Mouse (Mus musculus): ENCODE measurements around the gene Olfr205. TPM values are rescaled to one million over a fixed set of nuclear protein-coding genes. Genes with fewer than 3 reads are reported as not detected.
"Not testable (repeated sequence)": the region's sequence is repeated elsewhere in the genome, so short reads cannot be mapped to it uniquely, and the experiment has no call there.

Olfr205 gene
- not detected in 2 replicates for polyA plus RNA-seq (2014; fragmentation: Nextera tagmentation; extraction: Ambion mirVana)

DNA sequence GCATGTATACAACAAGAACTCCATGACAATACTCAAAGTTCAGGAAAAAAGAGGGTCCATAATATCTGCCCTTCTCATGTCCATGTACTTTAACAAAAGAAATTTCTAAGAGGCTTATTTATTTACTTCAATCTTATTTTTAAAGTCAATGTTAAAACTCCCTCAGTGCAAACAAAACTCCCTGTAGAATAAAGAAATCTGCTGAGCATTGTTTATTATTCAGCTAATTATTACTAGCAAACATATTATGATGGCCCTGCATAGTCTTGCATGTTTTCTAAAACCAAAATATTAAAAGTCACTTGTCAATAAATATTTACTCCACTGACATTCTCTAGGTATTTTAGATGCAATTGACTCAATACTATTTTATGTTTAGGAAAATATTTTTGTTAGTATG, at the start of gene Olfr205:
TSS of gene Olfr205 (minus strand) at position 101 of the 400 bp plus-strand sequence.
- Histone ChIP-seq H3K27ac (replicated peaks; ENCODE audit: low read depth, low read length) (no peak within 1 kb of the TSS), H3K9ac (ENCODE audit: low read length) (no peak within 1 kb of the TSS), H3K4me3 (ENCODE audit: low read depth, low read length) (no peak within 1 kb of the TSS), H3K36me3 (ENCODE audit: control insufficient read depth, insufficient read depth, low read length) (no peaks in the 10 kb centered on the region), H3K9me3 (ENCODE audit: control insufficient read depth, low read length) (no peaks in the 10 kb centered on the region), H3K4me2 (ENCODE audit: low read depth, severe bottlenecking) (no peak within 1 kb of the TSS), H3K4me1 (ENCODE audit: control insufficient read depth, insufficient read depth, low read length) (no peaks in the 10 kb centered on the region), H3K27me3 (ENCODE audit: control insufficient read depth, insufficient read depth, low read length) (no peaks in the 10 kb centered on the region)
- no peak for DNase-seq (ENCODE audit: low spot score)
- ATAC-seq (ENCODE audit: insufficient number of reproducible peaks, low FRiP score, low TSS enrichment, low read depth), result no peak

DNA sequence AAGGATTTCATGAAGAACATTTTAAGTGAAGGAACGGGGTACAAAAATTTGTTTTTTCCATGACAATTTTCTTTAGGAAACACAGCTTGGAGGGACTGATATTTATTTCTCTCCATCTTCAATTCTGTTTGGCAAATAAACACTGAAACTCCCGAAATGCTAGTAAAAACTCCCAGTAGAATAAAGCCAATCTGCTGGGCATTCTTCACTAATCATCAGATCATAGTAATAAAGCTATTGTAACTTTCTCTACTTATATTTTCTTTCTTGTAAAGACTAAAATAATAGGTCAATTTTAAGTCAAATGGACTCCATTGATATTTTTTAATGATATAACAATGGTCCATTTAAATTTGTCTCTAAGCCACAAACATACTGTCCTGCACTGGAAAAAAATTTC, 33.0 kb upstream of the Olfr205 start, which contains the start of gene Olfr209:
TSS of gene Olfr209 (minus strand) at position 101 of the 400 bp plus-strand sequence.
- Histone ChIP-seq H3K27me3 (ENCODE audit: control insufficient read depth, insufficient read depth, low read length) (no peaks in the 10 kb centered on the region), H3K9ac (ENCODE audit: low read length) (no peak within 1 kb of the TSS), H3K4me3 (ENCODE audit: low read depth, low read length) (no peak within 1 kb of the TSS), H3K4me2 (ENCODE audit: low read depth, severe bottlenecking) (no peak within 1 kb of the TSS), H3K36me3 (ENCODE audit: control insufficient read depth, insufficient read depth, low read length) (no peaks in the 10 kb centered on the region), H3K4me1 (ENCODE audit: control insufficient read depth, insufficient read depth, low read length) (no peaks in the 10 kb centered on the region), H3K9me3 (ENCODE audit: control insufficient read depth, low read length) (no peaks in the 10 kb centered on the region), H3K27ac (replicated peaks; ENCODE audit: low read depth, low read length) (no peak within 1 kb of the TSS)
- DNase-seq (ENCODE audit: low spot score) (no peak), ATAC-seq (ENCODE audit: insufficient number of reproducible peaks, low FRiP score, low TSS enrichment, low read depth) (no peak)
- 85% methylated on average over 2 of the region's 2 CpGs for WGBS

GRCm38 (mm10) chr16:59349146-59349545, 18.2 kb upstream of the Olfr205 start, which contains the start of gene Olfr206:
Gene Olfr206, minus strand, starts transcription at chr16:59349246.
- H3K27ac ChIP-seq (replicated peaks; ENCODE audit: low read depth, low read length), result no peak within 1 kb of the TSS
- H3K4me1 ChIP-seq (ENCODE audit: control insufficient read depth, insufficient read depth, low read length), result no peaks in the 10 kb centered on the region
- H3K9ac ChIP-seq (ENCODE audit: low read length), result no peak within 1 kb of the TSS
- ATAC-seq (ENCODE audit: insufficient number of reproducible peaks, low FRiP score, low TSS enrichment, low read depth) (no peak), DNase-seq (ENCODE audit: low spot score) (no peak)
- H3K9me3 ChIP-seq (ENCODE audit: control insufficient read depth, low read length), result no peaks in the 10 kb centered on the region
- H3K4me3 ChIP-seq (ENCODE audit: low read depth, low read length), result no peak within 1 kb of the TSS
- H3K4me2 ChIP-seq (ENCODE audit: low read depth, severe bottlenecking), result no peak within 1 kb of the TSS
- no peaks in the 10 kb centered on the region for H3K36me3 ChIP-seq (ENCODE audit: control insufficient read depth, insufficient read depth, low read length)
- H3K27me3 ChIP-seq (ENCODE audit: control insufficient read depth, insufficient read depth, low read length), result no peaks in the 10 kb centered on the region
- WGBS, result 87% methylated on average over 1 of the region's 1 CpGs

DNA sequence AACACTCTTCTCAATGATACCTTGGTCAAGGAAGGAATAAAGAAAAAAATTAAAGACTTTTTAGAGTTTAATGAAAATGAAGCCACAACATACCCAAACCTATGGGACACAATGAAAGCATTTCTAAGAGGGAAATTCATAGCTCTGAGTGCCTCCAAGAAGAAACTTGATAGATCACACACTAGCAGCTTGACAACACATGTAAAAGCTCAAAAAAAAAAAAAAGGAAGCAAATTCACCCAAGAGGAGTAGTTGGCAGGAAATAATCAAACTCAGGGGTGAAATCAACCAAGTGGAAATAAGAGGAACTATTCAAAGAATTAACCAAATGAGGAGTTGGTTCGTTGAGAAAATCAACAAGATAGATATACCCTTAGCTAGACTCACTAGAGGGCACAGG, 7.7 kb downstream of the Olfr205 start:
- H3K4me3 ChIP-seq (ENCODE audit: low read depth, low read length); H3K27ac ChIP-seq (replicated peaks; ENCODE audit: low read depth, low read length); H3K9ac ChIP-seq (ENCODE audit: low read length); H3K4me1 ChIP-seq (ENCODE audit: control insufficient read depth, insufficient read depth, low read length); H3K27me3 ChIP-seq (ENCODE audit: control insufficient read depth, insufficient read depth, low read length); H3K36me3 ChIP-seq (ENCODE audit: control insufficient read depth, insufficient read depth, low read length); H3K4me2 ChIP-seq (ENCODE audit: low read depth, severe bottlenecking); ATAC-seq (ENCODE audit: insufficient number of reproducible peaks, low FRiP score, low TSS enrichment, low read depth); DNase-seq (ENCODE audit: low spot score); H3K9me3 ChIP-seq (ENCODE audit: control insufficient read depth, low read length): not testable (repeated sequence)
- WGBS, result 69% methylated on average over 1 of the region's 1 CpGs

GRCm38 (mm10) chr16:59318148-59318547, 12.8 kb downstream of the Olfr205 start, which contains the start of gene Olfr204:
Gene Olfr204, minus strand, starts transcription at chr16:59318248.
- Histone ChIP-seq H3K9ac (ENCODE audit: low read length) (no peak within 1 kb of the TSS), H3K27me3 (ENCODE audit: control insufficient read depth, insufficient read depth, low read length) (no peaks in the 10 kb centered on the region), H3K36me3 (ENCODE audit: control insufficient read depth, insufficient read depth, low read length) (no peaks in the 10 kb centered on the region), H3K9me3 (ENCODE audit: control insufficient read depth, low read length) (no peaks in the 10 kb centered on the region), H3K27ac (replicated peaks; ENCODE audit: low read depth, low read length) (no peak within 1 kb of the TSS), H3K4me1 (ENCODE audit: control insufficient read depth, insufficient read depth, low read length) (no peaks in the 10 kb centered on the region), H3K4me3 (ENCODE audit: low read depth, low read length) (no peak within 1 kb of the TSS), H3K4me2 (ENCODE audit: low read depth, severe bottlenecking) (no peak within 1 kb of the TSS)
- DNase-seq (ENCODE audit: low spot score), result no peak
- no peak for ATAC-seq (ENCODE audit: insufficient number of reproducible peaks, low FRiP score, low TSS enrichment, low read depth)

GRCm38 (mm10) chr16:59298581-59298980, 32.4 kb downstream of the Olfr205 start, which contains the start of gene Olfr203:
Gene Olfr203, plus strand, starts transcription at chr16:59298881.
- Histone ChIP-seq H3K4me1 (ENCODE audit: control insufficient read depth, insufficient read depth, low read length) (no peaks in the 10 kb centered on the region), H3K36me3 (ENCODE audit: control insufficient read depth, insufficient read depth, low read length) (no peaks in the 10 kb centered on the region), H3K4me2 (ENCODE audit: low read depth, severe bottlenecking) (no peak within 1 kb of the TSS), H3K27ac (replicated peaks; ENCODE audit: low read depth, low read length) (no peak within 1 kb of the TSS), H3K4me3 (ENCODE audit: low read depth, low read length) (no peak within 1 kb of the TSS), H3K9ac (ENCODE audit: low read length) (no peak within 1 kb of the TSS), H3K9me3 (ENCODE audit: control insufficient read depth, low read length) (no peaks in the 10 kb centered on the region), H3K27me3 (ENCODE audit: control insufficient read depth, insufficient read depth, low read length) (no peaks in the 10 kb centered on the region)
- ATAC-seq (ENCODE audit: insufficient number of reproducible peaks, low FRiP score, low TSS enrichment, low read depth) (no peak), DNase-seq (ENCODE audit: low spot score) (no peak)
- 85% methylated on average over 2 of the region's 2 CpGs for WGBS

- DNase-seq (ENCODE audit: low spot score); H3K27ac ChIP-seq (replicated peaks; ENCODE audit: low read depth, low read length); H3K9ac ChIP-seq (ENCODE audit: low read length); H3K9me3 ChIP-seq (ENCODE audit: control insufficient read depth, low read length); H3K4me3 ChIP-seq (ENCODE audit: low read depth, low read length); H3K27me3 ChIP-seq (ENCODE audit: control insufficient read depth, insufficient read depth, low read length); ATAC-seq (ENCODE audit: insufficient number of reproducible peaks, low FRiP score, low TSS enrichment, low read depth); H3K4me2 ChIP-seq (ENCODE audit: low read depth, severe bottlenecking); H3K36me3 ChIP-seq (ENCODE audit: control insufficient read depth, insufficient read depth, low read length); H3K4me1 ChIP-seq (ENCODE audit: control insufficient read depth, insufficient read depth, low read length): not testable (repeated sequence)
- 84% methylated on average over 9 of the region's 9 CpGs for WGBS
Observed at GRCm38 (mm10) chr16:59287576-59287975, 43.4 kb downstream of the Olfr205 start.

GRCm38 (mm10) chr16:59286693-59287092, 44.2 kb downstream of the Olfr205 start, which contains the start of gene Olfr202:
Gene Olfr202, minus strand, starts transcription at chr16:59286793.
- Histone ChIP-seq H3K4me1 (ENCODE audit: control insufficient read depth, insufficient read depth, low read length) (no peaks in the 10 kb centered on the region), H3K27me3 (ENCODE audit: control insufficient read depth, insufficient read depth, low read length) (no peaks in the 10 kb centered on the region), H3K36me3 (ENCODE audit: control insufficient read depth, insufficient read depth, low read length) (no peaks in the 10 kb centered on the region), H3K4me2 (ENCODE audit: low read depth, severe bottlenecking) (no peak within 1 kb of the TSS), H3K9ac (ENCODE audit: low read length) (no peak within 1 kb of the TSS), H3K27ac (replicated peaks; ENCODE audit: low read depth, low read length) (no peak within 1 kb of the TSS), H3K9me3 (ENCODE audit: control insufficient read depth, low read length) (no peaks in the 10 kb centered on the region), H3K4me3 (ENCODE audit: low read depth, low read length) (no peak within 1 kb of the TSS)
- ATAC-seq (ENCODE audit: insufficient number of reproducible peaks, low FRiP score, low TSS enrichment, low read depth) (no peak), DNase-seq (ENCODE audit: low spot score) (no peak)
- WGBS, result 90% methylated on average over 1 of the region's 1 CpGs

GRCm38 (mm10) chr16:59283476-59283875, 47.5 kb downstream of the Olfr205 start:
- Histone ChIP-seq H3K9ac (ENCODE audit: low read length) (no peak overlapping the region), H3K4me3 (ENCODE audit: low read depth, low read length) (no peak overlapping the region), H3K27me3 (ENCODE audit: control insufficient read depth, insufficient read depth, low read length) (no peaks in the 10 kb centered on the region), H3K36me3 (ENCODE audit: control insufficient read depth, insufficient read depth, low read length) (no peaks in the 10 kb centered on the region), H3K4me1 (ENCODE audit: control insufficient read depth, insufficient read depth, low read length) (no peaks in the 10 kb centered on the region), H3K9me3 (ENCODE audit: control insufficient read depth, low read length) (no peaks in the 10 kb centered on the region), H3K27ac (replicated peaks; ENCODE audit: low read depth, low read length) (no peak overlapping the region), H3K4me2 (ENCODE audit: low read depth, severe bottlenecking) (no peak overlapping the region)
- no peak for ATAC-seq (ENCODE audit: insufficient number of reproducible peaks, low FRiP score, low TSS enrichment, low read depth)
- WGBS, result 82% methylated on average over 1 of the region's 1 CpGs
- no peak for DNase-seq (ENCODE audit: low spot score)
